Mouse (Mus musculus): ENCODE measurements at regions not wholly inside any gene's neighbourhood (a gene's known extent, or its start where the extent isn't known, plus 50 kb on each side); places are given as distances from the start of the nearest gene placed in this dataset.

DNA sequence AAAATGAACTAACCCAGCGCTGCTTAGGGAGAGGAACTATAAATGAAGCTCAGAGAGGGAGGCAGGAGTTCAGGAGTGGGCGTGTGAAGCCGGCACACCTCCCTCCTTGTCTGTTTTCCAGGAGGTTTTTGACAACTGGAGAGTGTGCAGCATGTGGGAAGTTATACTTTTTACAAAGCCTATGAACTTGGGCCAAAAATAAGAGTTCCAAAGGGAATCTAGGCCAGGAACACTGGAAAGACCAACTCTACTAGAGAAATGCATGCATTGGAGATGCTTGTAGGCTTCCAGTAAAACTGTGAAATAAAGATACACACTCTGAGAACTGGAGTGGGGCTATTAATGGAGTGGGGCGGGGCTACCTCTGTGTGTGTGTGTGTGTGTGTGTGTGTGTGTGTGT, 411.3 kb upstream of the Atp11b start:
- no peak for TF ChIP-seq CTCF (IDR thresholded peaks at IDR 0.05; ENCODE audit: borderline replicate concordance, insufficient read depth, low read depth, low read length)
- no peak for TF ChIP-seq POLR2A (IDR thresholded peaks at IDR 0.05; ENCODE audit: borderline replicate concordance, insufficient read depth, low read length)
